Mouse (Mus musculus) monocyte, adult 59 days (primary cell): ENCODE data around the gene Pdlim4. TPM values are rescaled to one million over a fixed set of nuclear protein-coding genes. Genes with fewer than 3 reads are reported as not detected.

Source experiments
- total RNA-seq, 2 experiments: library from RNA; stranded (reverse); gene quantifications; one replicate each; pipeline ENCODE4 v1.2.4; 2023

Pdlim4 gene
- 10 to 100 TPM; 19.3 to 20.8 TPM for total RNA-seq

GRCm38 (mm10) chr11:54068520-54069371, at the start of gene Pdlim4:
TSS of gene Pdlim4 (minus strand) at chr11:54069014.

DNA sequence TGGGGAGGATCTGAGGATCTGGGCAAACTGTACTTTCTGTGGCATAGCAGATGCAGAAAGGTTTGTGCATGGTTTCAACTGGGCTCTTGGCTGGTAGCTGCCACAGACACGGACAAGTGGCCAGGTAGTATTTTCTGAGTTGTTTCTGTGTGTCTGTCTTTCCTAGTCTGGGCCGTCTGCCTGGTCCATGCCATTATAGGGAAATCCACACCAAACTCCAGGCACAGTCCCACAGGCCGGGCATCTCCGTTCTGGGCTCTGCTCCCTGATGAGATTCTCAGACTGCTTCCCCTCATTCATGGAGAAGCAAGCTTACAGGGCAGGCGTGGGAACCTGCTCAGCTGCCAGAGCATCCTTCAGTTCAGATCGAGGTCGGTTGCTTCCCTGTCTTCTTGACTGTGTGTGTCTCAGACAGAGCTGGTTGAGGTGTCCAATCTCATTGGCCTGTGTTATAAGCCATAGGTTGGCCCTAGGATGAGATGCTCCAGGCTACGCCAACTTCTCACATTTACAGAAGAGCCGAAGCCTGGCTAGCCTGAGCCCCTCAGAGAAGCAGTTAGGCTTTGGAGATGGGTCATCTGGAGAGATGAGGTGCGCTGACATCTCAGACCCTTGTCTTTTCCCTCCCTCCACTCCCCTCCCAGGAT, 31.4 kb upstream of the Pdlim4 start, which contains the start of gene P4ha2:
Gene P4ha2 (plus strand): TSS at position 51 of the 647 bp plus-strand sequence.

GRCm38 (mm10) chr11:54028044-54028951, 40.5 kb downstream of the Pdlim4 start, which contains the start of gene Slc22a4:
TSS of gene Slc22a4 (minus strand) at chr11:54028090.

Other genes starting within 250 kb of the Pdlim4 start
- gene Gm12216, start 209.8 kb downstream of the Pdlim4 start, total RNA-seq, result 1 to 10 TPM; 4.2 to 4.7 TPM
- 10 to 100 TPM; 12.1 to 20.2 TPM for gene Slc22a5, start 177.4 kb downstream of the Pdlim4 start, total RNA-seq
- gene Slc22a21, start 88.7 kb downstream of the Pdlim4 start, total RNA-seq, result 1 to 10 TPM; 4.8 to 7.8 TPM
- gene Slc22a4, start 40.9 kb downstream of the Pdlim4 start, total RNA-seq, result 10 to 100 TPM; 13.7 to 16.7 TPM
- gene P4ha2, start 31.1 kb upstream of the Pdlim4 start, total RNA-seq, result 1 to 10 TPM in 1 of 2 experiments, under 1 TPM in 1; 0.42 to 1.5 TPM
- not detected for gene Csf2, start 180.7 kb upstream of the Pdlim4 start, total RNA-seq
- gene Il3, start 198.3 kb upstream of the Pdlim4 start, total RNA-seq, result not detected
- not detected for gene Acsl6, start 234.8 kb upstream of the Pdlim4 start, total RNA-seq